Mouse (Mus musculus): ENCODE measurements around the gene Psors1c2. TPM values are rescaled to one million over a fixed set of nuclear protein-coding genes. Genes with fewer than 3 reads are reported as not detected.
"Not testable (repeated sequence)": the region's sequence is repeated elsewhere in the genome, so short reads cannot be mapped to it uniquely, and the experiment has no call there.

Psors1c2 gene
- polyA plus RNA-seq, 1 experiment from 2014 or later = 1.2 TPM

DNA sequence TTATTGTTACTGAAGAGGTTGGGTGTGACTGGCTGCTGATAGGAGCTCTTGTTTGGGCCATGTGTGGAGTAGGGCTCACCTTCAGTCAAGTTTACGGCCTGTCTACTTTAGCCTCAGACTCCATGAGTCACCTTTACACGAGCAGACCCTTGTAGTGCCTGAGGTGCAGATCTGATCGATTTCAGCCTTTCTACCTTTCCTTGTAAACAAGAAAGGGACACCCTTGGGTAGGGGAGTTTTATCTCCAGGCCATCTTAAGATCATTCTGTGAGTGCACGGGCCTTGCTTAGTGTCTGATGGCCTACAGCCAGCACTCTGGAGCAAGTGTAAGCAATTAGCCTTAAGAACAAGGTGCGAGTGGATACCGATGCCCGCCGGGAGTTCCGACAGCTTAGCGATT lies 26.1 kb upstream of the Psors1c2 start:
- H3K4me2 ChIP-seq (replicated peaks) = no peak overlapping the region
- H3K4me3 ChIP-seq = no peak overlapping the region
- H3K9me3 ChIP-seq (replicated peaks) = no peaks in the 10 kb centered on the region
- H3K27me3 ChIP-seq = peaks cover 46% of the 10 kb centered on the region
- WGBS = 16% methylated on average over 10 of the region's 10 CpGs
- no peak overlapping the region for H3K9ac ChIP-seq
- ATAC-seq (ENCODE audit: low FRiP score) = no peak
- no peaks in the 10 kb centered on the region for H3K36me3 ChIP-seq
- H3K4me1 ChIP-seq = peaks cover 11% of the 10 kb centered on the region; the same call in 1 of the 2 replicates
- no peak overlapping the region for H3K27ac ChIP-seq

GRCm38 (mm10) chr17:35507556-35508260 lies 25.3 kb upstream of the Psors1c2 start:
- 30% methylated on average over 13 of the region's 13 CpGs for WGBS
- H3K9me3 ChIP-seq (replicated peaks) = no peaks in the 10 kb centered on the region
- H3K27ac ChIP-seq = no peak overlapping the region
- ATAC-seq (ENCODE audit: low FRiP score) = no peak
- no peak overlapping the region for H3K4me2 ChIP-seq (replicated peaks)
- H3K4me3 ChIP-seq = no peak overlapping the region
- H3K9ac ChIP-seq = no peak overlapping the region
- H3K4me1 ChIP-seq = 0 out of 2 replicates have a peak, but pooled peaks cover 5% of the 10 kb centered on the region
- H3K36me3 ChIP-seq = no peaks in the 10 kb centered on the region
- H3K27me3 ChIP-seq = peaks cover 46% of the 10 kb centered on the region

DNA sequence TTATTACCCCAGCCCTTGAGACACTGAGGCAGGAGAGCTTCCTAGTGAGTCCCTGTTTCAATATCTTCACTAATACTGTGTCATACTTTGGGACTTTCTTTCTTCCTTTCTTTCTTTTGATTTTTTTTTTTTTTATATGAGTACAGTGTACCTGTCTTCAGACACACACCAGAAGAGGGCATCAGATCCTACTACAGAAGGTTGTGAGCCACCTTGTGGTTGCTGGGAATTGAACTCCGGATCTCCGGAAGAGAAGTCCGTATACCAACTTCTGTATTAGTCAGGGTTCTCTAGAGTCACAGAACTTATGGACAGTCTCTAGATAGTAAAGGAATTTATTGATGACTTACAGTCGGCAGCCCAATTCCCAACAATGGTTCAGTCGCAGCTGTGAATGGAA lies 24.7 kb upstream of the Psors1c2 start:
- H3K4me3 ChIP-seq; H3K9me3 ChIP-seq (replicated peaks); H3K36me3 ChIP-seq; H3K27ac ChIP-seq; ATAC-seq (ENCODE audit: low FRiP score); H3K4me1 ChIP-seq; H3K4me2 ChIP-seq (replicated peaks); H3K9ac ChIP-seq: not testable (repeated sequence)
- peaks cover 46% of the 10 kb centered on the region for H3K27me3 ChIP-seq
- WGBS = 63% methylated on average over 5 of the region's 5 CpGs

DNA sequence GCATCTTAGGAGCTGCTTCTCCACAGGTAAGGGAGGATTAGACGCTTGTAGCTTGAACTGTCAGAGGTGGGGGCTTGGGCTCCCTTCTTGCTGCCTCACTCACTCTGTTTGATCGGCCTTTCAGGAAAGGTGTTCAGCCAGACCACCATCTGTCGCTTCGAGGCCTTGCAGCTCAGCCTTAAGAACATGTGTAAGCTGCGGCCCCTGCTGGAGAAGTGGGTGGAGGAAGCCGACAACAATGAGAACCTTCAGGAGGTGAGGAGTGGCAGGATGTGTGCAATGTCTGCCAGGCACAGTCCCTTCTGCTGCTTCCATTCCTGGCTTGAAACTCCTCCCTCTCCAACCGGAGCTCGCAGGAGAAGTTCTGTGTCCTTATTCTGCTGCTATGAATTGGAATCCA lies 23.7 kb upstream of the Psors1c2 start:
- WGBS = 40% methylated on average over 8 of the region's 8 CpGs
- no peak overlapping the region for H3K4me2 ChIP-seq (replicated peaks)
- peaks cover 7% of the 10 kb centered on the region for H3K4me1 ChIP-seq
- ATAC-seq (ENCODE audit: low FRiP score) = no peak
- H3K9me3 ChIP-seq (replicated peaks) = no peaks in the 10 kb centered on the region
- no peak overlapping the region for H3K27ac ChIP-seq
- H3K4me3 ChIP-seq = no peak overlapping the region
- peaks cover 38% of the 10 kb centered on the region for H3K27me3 ChIP-seq
- H3K9ac ChIP-seq = no peak overlapping the region
- no peaks in the 10 kb centered on the region for H3K36me3 ChIP-seq

DNA sequence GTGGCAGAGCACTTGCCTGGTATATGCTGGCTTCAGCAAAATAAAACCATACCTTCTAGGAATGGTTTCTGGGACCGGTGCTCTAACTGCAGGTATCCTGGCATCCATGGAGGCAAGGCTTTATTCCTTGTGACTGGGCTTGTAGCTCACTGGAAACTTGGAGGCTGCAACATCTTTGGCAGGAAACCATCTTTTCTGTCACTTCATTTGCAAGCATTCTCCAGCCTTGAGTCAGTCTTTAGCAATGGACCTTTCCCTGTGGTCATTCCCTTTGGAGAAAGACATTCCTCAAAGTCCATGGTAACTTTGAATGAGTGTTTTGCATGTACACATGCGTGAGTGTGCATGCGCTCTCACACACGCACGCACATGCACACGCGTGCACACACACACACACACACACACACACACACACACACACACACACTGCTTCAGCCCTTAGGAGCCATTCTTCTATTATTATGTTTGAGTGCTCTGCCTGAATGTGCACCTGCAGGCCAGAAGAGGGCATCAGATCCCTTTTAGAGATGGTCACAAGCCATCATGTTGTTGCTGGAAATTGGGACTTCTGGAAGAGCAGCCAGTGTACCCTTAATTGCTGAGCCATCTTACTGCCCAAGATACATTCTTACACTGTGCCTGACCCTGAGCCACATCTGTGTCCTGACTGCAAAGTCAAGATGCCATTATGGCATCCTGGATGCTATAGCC lies 19.9 kb upstream of the Psors1c2 start:
- Histone ChIP-seq H3K9me3 (replicated peaks) (no peaks in the 10 kb centered on the region), H3K27me3 (peaks cover 6% of the 10 kb centered on the region), H3K27ac (no peak overlapping the region; the same call in 1 of the 2 replicates), H3K36me3 (no peaks in the 10 kb centered on the region), H3K9ac (no peak overlapping the region), H3K4me3 (no peak overlapping the region), H3K4me1 (peaks cover 29% of the 10 kb centered on the region), H3K4me2 (replicated peaks) (no peak overlapping the region)
- ATAC-seq (ENCODE audit: low FRiP score) = no peak
- WGBS = 87% methylated on average over 7 of the region's 7 CpGs

- no peak overlapping the region for H3K9ac ChIP-seq
Observed at GRCm38 (mm10) chr17:35513886-35514285, 19.1 kb upstream of the Psors1c2 start.

DNA sequence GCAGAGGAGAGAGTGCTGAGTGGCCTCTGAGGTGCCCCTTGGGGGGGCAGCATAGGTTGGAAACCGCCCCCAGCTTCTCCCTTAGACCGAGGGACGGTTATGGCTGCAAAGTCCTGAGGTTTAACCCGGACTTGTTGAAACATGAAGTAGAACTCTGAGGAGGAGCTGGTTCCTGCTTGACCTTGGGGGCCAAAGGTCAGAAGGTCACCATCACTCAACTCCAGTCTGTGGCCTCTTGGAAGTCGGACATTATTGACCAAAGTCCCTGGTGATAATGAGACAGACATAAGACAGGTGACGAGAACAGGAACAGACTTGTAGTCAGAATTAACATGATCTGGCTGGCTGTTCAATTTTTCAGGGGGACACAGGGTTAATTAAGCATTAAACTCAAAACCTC lies 18.2 kb upstream of the Psors1c2 start:
- Histone ChIP-seq H3K4me1 (peaks cover 32% of the 10 kb centered on the region), H3K4me2 (replicated peaks) (peak overlapping the region; percentile 77), H3K36me3 (no peaks in the 10 kb centered on the region), H3K4me3 (0 out of 2 replicates have a peak overlapping the region, but pooled peaks have one; percentile 55), H3K9ac (peak overlapping the region; percentile 33), H3K27ac (no peak overlapping the region), H3K9me3 (replicated peaks) (no peaks in the 10 kb centered on the region), H3K27me3 (peaks cover 5% of the 10 kb centered on the region; the same call in 1 of the 2 replicates)
- ATAC-seq (ENCODE audit: low FRiP score) = no peak
- 26% methylated on average over 6 of the region's 6 CpGs for WGBS

More at GRCm38 (mm10) chr17:35513886-35514285, 19.1 kb upstream of the Psors1c2 start:
- Histone ChIP-seq H3K9me3 (replicated peaks) (no peaks in the 10 kb centered on the region), H3K27me3 (peaks cover 5% of the 10 kb centered on the region; the same call in 1 of the 2 replicates), H3K4me3 (no peak overlapping the region), H3K4me1 (peaks cover 32% of the 10 kb centered on the region), H3K27ac (no peak overlapping the region; the same call in 1 of the 2 replicates), H3K4me2 (replicated peaks) (0 out of 2 replicates have a peak overlapping the region, but pooled peaks have one; percentile 77), H3K36me3 (no peaks in the 10 kb centered on the region)
- WGBS = 18% methylated on average over 2 of the region's 2 CpGs
- ATAC-seq (ENCODE audit: low FRiP score) = no peak

GRCm38 (mm10) chr17:35515911-35516640 lies 16.9 kb upstream of the Psors1c2 start:
- ATAC-seq (ENCODE audit: low FRiP score) = peak; percentile 34
- Histone ChIP-seq H3K4me1 (peaks cover 32% of the 10 kb centered on the region), H3K27ac (no peak overlapping the region), H3K9me3 (replicated peaks) (no peaks in the 10 kb centered on the region), H3K9ac (peak overlapping the region; percentile 59), H3K4me2 (replicated peaks) (peak overlapping the region; percentile 77), H3K27me3 (peaks cover 5% of the 10 kb centered on the region; the same call in 1 of the 2 replicates), H3K36me3 (0 out of 2 replicates have a peak, but pooled peaks cover 4% of the 10 kb centered on the region), H3K4me3 (peak overlapping the region; percentile 55)
- 6% methylated on average over 25 of the region's 25 CpGs for whole genome bisulfite sequencing

GRCm38 (mm10) chr17:35516652-35517500 lies 16.1 kb upstream of the Psors1c2 start, which contains the start of the genes Tcf19 and Cchcr1:
Tcf19 (minus strand) TSS chr17:35516824.
Cchcr1 (plus strand) TSS chr17:35517100.
- peak within 1 kb of the TSS; percentile 77 for H3K4me2 ChIP-seq (replicated peaks)
- H3K27ac ChIP-seq = 0 out of 2 replicates have a peak within 1 kb of the TSS, but pooled peaks have one; percentile 40
- H3K9me3 ChIP-seq (replicated peaks) = no peaks in the 10 kb centered on the region
- H3K9ac ChIP-seq = peak within 1 kb of the TSS; percentile 59
- under 1% methylated on average over 67 of the region's 67 CpGs for WGBS
- H3K4me3 ChIP-seq = peak within 1 kb of the TSS; percentile 55
- H3K36me3 ChIP-seq = 0 out of 2 replicates have a peak, but pooled peaks cover 7% of the 10 kb centered on the region
- H3K27me3 ChIP-seq = peaks cover 5% of the 10 kb centered on the region; the same call in 1 of the 2 replicates
- ATAC-seq (ENCODE audit: low FRiP score) = peak; percentile 92
- H3K4me1 ChIP-seq = peaks cover 32% of the 10 kb centered on the region

GRCm38 (mm10) chr17:35517526-35517925 lies 15.5 kb upstream of the Psors1c2 start:
- Histone ChIP-seq H3K9ac (peak overlapping the region; percentile 55), H3K27ac (0 out of 2 replicates have a peak overlapping the region, but pooled peaks have one; percentile 40), H3K36me3 (0 out of 2 replicates have a peak, but pooled peaks cover 7% of the 10 kb centered on the region), H3K4me2 (replicated peaks) (peak overlapping the region; percentile 77), H3K9me3 (replicated peaks) (no peaks in the 10 kb centered on the region), H3K4me1 (peaks cover 32% of the 10 kb centered on the region), H3K27me3 (peaks cover 5% of the 10 kb centered on the region; the same call in 1 of the 2 replicates), H3K4me3 (peak overlapping the region; percentile 55)
- no peak for ATAC-seq (ENCODE audit: low FRiP score)
- WGBS = 9% methylated on average over 12 of the region's 12 CpGs

GRCm38 (mm10) chr17:35524354-35524753 lies 8.6 kb upstream of the Psors1c2 start:
- H3K4me3 ChIP-seq = no peak overlapping the region
- no peak overlapping the region for H3K9ac ChIP-seq
- H3K36me3 ChIP-seq = peaks cover 31% of the 10 kb centered on the region
- 89% methylated on average over 9 of the region's 9 CpGs for WGBS
- ATAC-seq (ENCODE audit: low FRiP score) = no peak
- no peaks in the 10 kb centered on the region for H3K27me3 ChIP-seq
- no peaks in the 10 kb centered on the region for H3K4me1 ChIP-seq
- H3K9me3 ChIP-seq (replicated peaks) = no peaks in the 10 kb centered on the region
- no peak overlapping the region for H3K27ac ChIP-seq
- H3K4me2 ChIP-seq (replicated peaks) = no peak overlapping the region
